Mouse (Mus musculus): ENCODE measurements around the gene Foxf2.

Foxf2 gene

GRCm38 (mm10) chr13:31625333-31626101 lies at the start of gene Foxf2:
TSS of gene Foxf2 (plus strand) at chr13:31625816.
- DNase-seq (ENCODE audit: low read depth, low spot score) = no peak

GRCm38 (mm10) chr13:31576696-31577095 lies 48.9 kb upstream of the Foxf2 start:
- no peak for DNase-seq (ENCODE audit: low read depth, low spot score)

- DNase-seq (ENCODE audit: low read depth, low spot score) = no peak
These were observed 48.0 kb upstream of the Foxf2 start for GRCm38 (mm10) chr13:31577576-31577975.

GRCm38 (mm10) chr13:31578389-31578788 lies 47.2 kb upstream of the Foxf2 start:
- no peak for DNase-seq (ENCODE audit: low read depth, low spot score)

GRCm38 (mm10) chr13:31579866-31580265 lies 45.8 kb upstream of the Foxf2 start:
- DNase-seq (ENCODE audit: low read depth, low spot score) = no peak

- no peak for DNase-seq (ENCODE audit: low read depth, low spot score)
These were observed 38.3 kb upstream of the Foxf2 start for GRCm38 (mm10) chr13:31587341-31587740.

- DNase-seq (ENCODE audit: low read depth, low spot score) = no peak
These were observed 26.0 kb upstream of the Foxf2 start for GRCm38 (mm10) chr13:31599576-31599975.

GRCm38 (mm10) chr13:31603964-31604363 lies 21.7 kb upstream of the Foxf2 start:
- no peak for DNase-seq (ENCODE audit: low read depth, low spot score)

GRCm38 (mm10) chr13:31614724-31615465 lies 10.7 kb upstream of the Foxf2 start:
- DNase-seq (ENCODE audit: low read depth, low spot score) = no peak

GRCm38 (mm10) chr13:31615561-31616165 lies 10.0 kb upstream of the Foxf2 start:
- DNase-seq (ENCODE audit: low read depth, low spot score) = no peak

GRCm38 (mm10) chr13:31618001-31618400 lies 7.6 kb upstream of the Foxf2 start:
- no peak for DNase-seq (ENCODE audit: low read depth, low spot score)

- no peak for DNase-seq (ENCODE audit: low read depth, low spot score)
These were observed 7.2 kb upstream of the Foxf2 start for GRCm38 (mm10) chr13:31618416-31618815.

- no peak for DNase-seq (ENCODE audit: low read depth, low spot score)
These were observed 6.5 kb upstream of the Foxf2 start for GRCm38 (mm10) chr13:31618919-31619655.

- DNase-seq (ENCODE audit: low read depth, low spot score) = no peak
These were observed 5.7 kb upstream of the Foxf2 start for GRCm38 (mm10) chr13:31619826-31620498.

- DNase-seq (ENCODE audit: low read depth, low spot score) = no peak
These were observed 5.1 kb upstream of the Foxf2 start for GRCm38 (mm10) chr13:31620499-31620847.

GRCm38 (mm10) chr13:31620937-31621336 lies 4.7 kb upstream of the Foxf2 start:
- DNase-seq (ENCODE audit: low read depth, low spot score) = no peak

GRCm38 (mm10) chr13:31621741-31622140 lies 3.9 kb upstream of the Foxf2 start:
- DNase-seq (ENCODE audit: low read depth, low spot score) = no peak

GRCm38 (mm10) chr13:31622371-31622770 lies 3.2 kb upstream of the Foxf2 start:
- no peak for DNase-seq (ENCODE audit: low read depth, low spot score)

- DNase-seq (ENCODE audit: low read depth, low spot score) = no peak
These were observed 2.3 kb upstream of the Foxf2 start for GRCm38 (mm10) chr13:31623291-31623690.

GRCm38 (mm10) chr13:31623906-31624860 lies 1.4 kb upstream of the Foxf2 start:
- DNase-seq (ENCODE audit: low read depth, low spot score) = no peak

All from retina, adult 2 months (tissue).